Mouse (Mus musculus) liver, embryonic 12.5 days (tissue): ENCODE results near the gene Setx. TPM values are rescaled to one million over a fixed set of nuclear protein-coding genes. Genes with fewer than 3 reads are reported as not detected.

ENCODE experiments used
- ATAC-seq: fragments of 200-750 bp; cut with Nextera tagmentation; 2 replicates; pipeline ENCODE4 v1.8.0; 2017; ENCODE audit warnings: moderate number of reproducible peaks, mild to moderate bottlenecking, moderate library complexity
- H3K27ac ChIP-seq: fragments of 300-500 bp; sonication (generic); 2 replicates; pipeline ENCODE4 v1.5.1; 2016; ENCODE audit warnings: mild to moderate bottlenecking
- H3K27me3 ChIP-seq: fragments of 300-500 bp; sonication (generic); replicated peaks from 2 replicates; pipeline ENCODE4 v1.6.1; 2016; ENCODE audit warnings: mild to moderate bottlenecking, moderate library complexity
- H3K36me3 ChIP-seq: fragments of 300-500 bp; sonication (generic); 2 replicates; pipeline ENCODE4 v1.6.1; 2016; ENCODE audit warnings: mild to moderate bottlenecking, moderate library complexity
- H3K4me1 ChIP-seq: fragments of 300-500 bp; sonication (generic); 2 replicates; pipeline ENCODE4 v1.6.1; 2016
- H3K4me2 ChIP-seq: fragments of 300-500 bp; sonication (generic); 2 replicates; pipeline ENCODE4 v1.6.1; 2016; ENCODE audit warnings: mild to moderate bottlenecking, moderate library complexity
- H3K4me3 ChIP-seq: fragments of 300-500 bp; sonication (generic); 2 replicates; pipeline ENCODE4 v1.5.1; 2016; ENCODE audit warnings: mild to moderate bottlenecking, moderate library complexity
- H3K9ac ChIP-seq: fragments of 300-500 bp; sonication (generic); 2 replicates; pipeline ENCODE4 v1.6.1; 2016; ENCODE audit warnings: mild to moderate bottlenecking, moderate library complexity
- H3K9me3 ChIP-seq: fragments of 300-500 bp; sonication (generic); replicated peaks from 2 replicates; pipeline ENCODE4 v1.6.1; 2016; ENCODE audit warnings: mild to moderate bottlenecking, moderate library complexity
- WGBS: fragments of 180-500 bp; shearing (Covaris S2); methylation state at CpG from one replicate; pipeline ENCODE4 v1.1.7; 2016; ENCODE audit not compliant: insufficient replicate concordance; 5-methylcytosine and 5-hydroxymethylcytosine counted together
- polyA plus RNA-seq: library from polyadenylated mRNA; unstranded; fragments of >200 nt; fragmentation: Nextera tagmentation; extraction: Ambion mirVana; gene quantifications from 2 replicates; pipeline ENCODE4 v1.2.1, GENCODE M21; 2016

Gene Setx
- polyA plus RNA-seq, 1 experiment from 2014 or later = 5.7 TPM

DNA sequence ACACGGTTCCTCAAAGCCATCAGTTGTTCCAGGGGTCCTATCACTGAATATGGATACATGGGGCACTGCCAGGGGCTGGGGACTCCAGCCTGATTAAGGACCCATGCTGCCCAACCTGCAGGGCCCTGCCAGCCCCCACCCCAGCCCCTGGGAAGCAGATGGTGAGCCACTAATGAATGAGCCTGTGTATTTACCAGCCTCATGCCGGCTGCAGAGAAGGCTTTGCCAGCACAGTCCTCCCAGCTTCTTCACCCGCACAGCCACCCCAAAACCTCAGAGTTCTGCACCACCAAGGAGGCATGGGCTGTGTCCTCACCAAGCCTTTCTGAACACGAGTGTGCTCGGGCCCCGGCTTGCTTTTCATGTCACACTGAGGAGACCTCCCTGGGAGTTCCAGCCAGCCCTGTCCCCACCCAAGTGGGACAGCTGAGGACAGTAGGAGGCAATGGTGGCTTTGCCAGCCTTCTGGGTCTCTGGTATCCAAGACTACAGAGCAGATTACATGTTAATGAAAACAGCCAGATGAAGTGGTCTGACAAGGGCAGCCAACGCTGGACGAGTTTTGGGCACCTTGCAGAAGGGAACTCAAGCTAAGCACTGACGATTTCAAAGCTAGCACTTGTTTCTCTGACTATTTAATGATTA is 106.3 kb downstream of the Setx start:
- Histone ChIP-seq H3K4me2 (no peak overlapping the region), H3K36me3 (no peaks in the 10 kb centered on the region), H3K27me3 (0 out of 2 replicates have a peak, but pooled peaks cover 10% of the 10 kb centered on the region), H3K27ac (no peak overlapping the region), H3K4me1 (no peaks in the 10 kb centered on the region), H3K9me3 (no peaks in the 10 kb centered on the region), H3K4me3 (no peak overlapping the region), H3K9ac (no peak overlapping the region)
- no peak for ATAC-seq
- 51% methylated on average over 9 of the region's 9 CpGs for WGBS

Other genes with a start within 250 kb of the Setx start
- gene Barhl1, start 207.5 kb upstream of the Setx start, polyA plus RNA-seq = not detected in 2 replicates
- 0.12 and 0.30 TPM in 2 replicates for gene Cfap77, start 69.1 kb upstream of the Setx start, polyA plus RNA-seq
- gene Ttf1, start 63.9 kb upstream of the Setx start, polyA plus RNA-seq = 7.9 and 8.4 TPM in 2 replicates
- 0.14 TPM in 1 of 2 replicates, not detected in the other for gene Ntng2, start 128.8 kb downstream of the Setx start, polyA plus RNA-seq
- gene Med27, start 222.6 kb downstream of the Setx start, polyA plus RNA-seq = 28.9 and 30.9 TPM in 2 replicates